Mouse (Mus musculus) kidney, embryonic 16.5 days (tissue): ENCODE measurements at regions not wholly inside any gene's neighbourhood (a gene's known extent, or its start where the extent isn't known, plus 50 kb on each side); places are given as distances from the start of the nearest gene placed in this dataset.

Source experiments
- ATAC-seq: fragments of 200-750 bp; cut with Nextera tagmentation; 2 replicates; pipeline ENCODE4 v1.8.0; 2017; ENCODE audit warnings: moderate TSS enrichment; ENCODE audit not compliant: low FRiP score, low TSS enrichment
- H3K27ac ChIP-seq: fragments of 300-500 bp; sonication (generic); 2 replicates; pipeline ENCODE4 v1.5.1; 2014; ENCODE audit warnings: low read length
- H3K27me3 ChIP-seq: fragments of 300-500 bp; sonication (generic); 2 replicates; pipeline ENCODE4 v1.6.1; 2014; ENCODE audit warnings: low read length, control low read depth, mixed read lengths; ENCODE audit not compliant: insufficient read depth
- H3K36me3 ChIP-seq: fragments of 300-500 bp; sonication (generic); 2 replicates; pipeline ENCODE4 v1.6.1; 2014; ENCODE audit warnings: low read length, control low read depth, mixed read lengths; ENCODE audit not compliant: insufficient read depth
- H3K4me1 ChIP-seq: fragments of 300-500 bp; sonication (generic); 2 replicates; pipeline ENCODE4 v1.6.1; 2014; ENCODE audit warnings: low read length, control low read depth, mixed read lengths; ENCODE audit not compliant: insufficient read depth
- H3K4me2 ChIP-seq: fragments of 300-500 bp; sonication (generic); replicated peaks from 2 replicates; pipeline ENCODE4 v1.6.1; 2014; ENCODE audit warnings: low read depth, low read length
- H3K4me3 ChIP-seq: fragments of 300-500 bp; sonication (generic); 2 replicates; pipeline ENCODE4 v1.5.1; 2014; ENCODE audit warnings: mild to moderate bottlenecking, low read length
- H3K9ac ChIP-seq: fragments of 300-500 bp; sonication (generic); replicated peaks from 2 replicates; pipeline ENCODE4 v1.6.1; 2014; ENCODE audit warnings: low read length
- H3K9me3 ChIP-seq: fragments of 300-500 bp; sonication (generic); 2 replicates; pipeline ENCODE4 v1.6.1; 2016; ENCODE audit warnings: low read length, control low read depth
- WGBS: fragments of 180-500 bp; shearing (Covaris S2); extraction: QIAGEN DNeasy Blood & Tissue Kit; methylation state at CpG from one replicate; pipeline ENCODE4 v1.1.7; 2014; 5-methylcytosine and 5-hydroxymethylcytosine counted together

GRCm38 (mm10) chr13:84639087-84640022 lies 417.3 kb downstream of the Tmem161b start:
- Histone ChIP-seq H3K27me3 (no peaks in the 10 kb centered on the region), H3K4me2 (no peak overlapping the region), H3K4me3 (no peak overlapping the region), H3K27ac (no peak overlapping the region), H3K36me3 (no peaks in the 10 kb centered on the region), H3K4me1 (no peaks in the 10 kb centered on the region), H3K9ac (no peak overlapping the region), H3K9me3 (no peaks in the 10 kb centered on the region)
- 62% methylated on average over 6 of the region's 6 CpGs for WGBS
- ATAC-seq: no peak

- no peaks in the 10 kb centered on the region for H3K36me3 ChIP-seq
- 90% methylated on average over 4 of the region's 4 CpGs for WGBS
Observed at GRCm38 (mm10) chr13:84644024-84644423, 421.9 kb downstream of the Tmem161b start.

GRCm38 (mm10) chr13:84646899-84647298 lies 424.8 kb downstream of the Tmem161b start:
- 76% methylated on average over 1 of the region's 1 CpGs for WGBS
- no peaks in the 10 kb centered on the region for H3K27me3 ChIP-seq
- no peaks in the 10 kb centered on the region for H3K4me1 ChIP-seq
- no peak overlapping the region for H3K27ac ChIP-seq
- H3K4me2 ChIP-seq: no peak overlapping the region
- no peak for ATAC-seq
- H3K4me3 ChIP-seq: no peak overlapping the region
- H3K36me3 ChIP-seq: no peaks in the 10 kb centered on the region
- H3K9ac ChIP-seq: no peak overlapping the region
- H3K9me3 ChIP-seq: no peaks in the 10 kb centered on the region

More at GRCm38 (mm10) chr13:84644024-84644423, 421.9 kb downstream of the Tmem161b start:
- Histone ChIP-seq H3K27me3 (no peaks in the 10 kb centered on the region), H3K9ac (no peak overlapping the region), H3K27ac (no peak overlapping the region), H3K4me2 (no peak overlapping the region), H3K9me3 (no peaks in the 10 kb centered on the region), H3K4me1 (no peaks in the 10 kb centered on the region), H3K4me3 (no peak overlapping the region)
- no peak for ATAC-seq

- Histone ChIP-seq H3K27me3 (no peaks in the 10 kb centered on the region), H3K4me3 (no peak overlapping the region), H3K4me1 (no peaks in the 10 kb centered on the region), H3K9ac (no peak overlapping the region), H3K9me3 (no peaks in the 10 kb centered on the region), H3K4me2 (no peak overlapping the region), H3K36me3 (no peaks in the 10 kb centered on the region), H3K27ac (no peak overlapping the region)
- ATAC-seq: no peak
- WGBS: 18% methylated on average over 1 of the region's 1 CpGs
Observed at GRCm38 (mm10) chr13:84648056-84648455, 426.0 kb downstream of the Tmem161b start.

GRCm38 (mm10) chr13:84663967-84664366 lies 441.9 kb downstream of the Tmem161b start:
- no peak for ATAC-seq
- Histone ChIP-seq H3K27me3 (no peaks in the 10 kb centered on the region), H3K4me1 (no peaks in the 10 kb centered on the region), H3K36me3 (no peaks in the 10 kb centered on the region), H3K4me2 (no peak overlapping the region), H3K9me3 (no peaks in the 10 kb centered on the region), H3K4me3 (no peak overlapping the region), H3K27ac (no peak overlapping the region), H3K9ac (no peak overlapping the region)
- 83% methylated on average over 2 of the region's 2 CpGs for WGBS

GRCm38 (mm10) chr13:84680971-84681370 lies 458.9 kb downstream of the Tmem161b start:
- 79% methylated on average over 2 of the region's 2 CpGs for WGBS
- no peak overlapping the region for H3K9ac ChIP-seq
- no peak overlapping the region for H3K4me2 ChIP-seq
- H3K4me3 ChIP-seq: no peak overlapping the region
- no peaks in the 10 kb centered on the region for H3K27me3 ChIP-seq
- H3K36me3 ChIP-seq: no peaks in the 10 kb centered on the region
- no peaks in the 10 kb centered on the region for H3K4me1 ChIP-seq
- H3K27ac ChIP-seq: no peak overlapping the region
- H3K9me3 ChIP-seq: no peaks in the 10 kb centered on the region
- no peak for ATAC-seq

- no peaks in the 10 kb centered on the region for H3K27me3 ChIP-seq
- ATAC-seq: no peak
- no peak overlapping the region for H3K4me3 ChIP-seq
- no peak overlapping the region for H3K9ac ChIP-seq
- H3K9me3 ChIP-seq: no peaks in the 10 kb centered on the region
- H3K36me3 ChIP-seq: no peaks in the 10 kb centered on the region
- no peaks in the 10 kb centered on the region for H3K4me1 ChIP-seq
- H3K27ac ChIP-seq: no peak overlapping the region
- whole genome bisulfite sequencing: 53% methylated on average over 2 of the region's 2 CpGs
- H3K4me2 ChIP-seq: no peak overlapping the region
Observed at GRCm38 (mm10) chr13:84685930-84686329, 463.8 kb downstream of the Tmem161b start.

- no peaks in the 10 kb centered on the region for H3K4me1 ChIP-seq
- no peak overlapping the region for H3K9ac ChIP-seq
- no peak overlapping the region for H3K4me2 ChIP-seq
- H3K4me3 ChIP-seq: no peak overlapping the region
- H3K36me3 ChIP-seq: no peaks in the 10 kb centered on the region
- H3K9me3 ChIP-seq: no peaks in the 10 kb centered on the region
- no peak for ATAC-seq
- H3K27me3 ChIP-seq: no peaks in the 10 kb centered on the region
- WGBS: 87% methylated on average over 2 of the region's 2 CpGs
- no peak overlapping the region for H3K27ac ChIP-seq
Observed at GRCm38 (mm10) chr13:84693462-84693861, 471.4 kb downstream of the Tmem161b start.

- Histone ChIP-seq H3K4me2 (no peak overlapping the region), H3K9ac (no peak overlapping the region), H3K4me3 (no peak overlapping the region), H3K27ac (no peak overlapping the region), H3K4me1 (no peaks in the 10 kb centered on the region), H3K36me3 (no peaks in the 10 kb centered on the region), H3K27me3 (no peaks in the 10 kb centered on the region), H3K9me3 (no peaks in the 10 kb centered on the region)
- WGBS: 58% methylated on average over 3 of the region's 3 CpGs
- ATAC-seq: no peak
Observed at GRCm38 (mm10) chr13:84698472-84699080, 476.5 kb downstream of the Tmem161b start.

- H3K36me3 ChIP-seq: no peaks in the 10 kb centered on the region
- 84% methylated on average over 4 of the region's 4 CpGs for WGBS
- H3K4me1 ChIP-seq: no peaks in the 10 kb centered on the region
- H3K4me2 ChIP-seq: no peak overlapping the region
- 0 out of 2 replicates have a peak, but pooled peaks cover 2% of the 10 kb centered on the region for H3K9me3 ChIP-seq
- ATAC-seq: no peak
- H3K27me3 ChIP-seq: no peaks in the 10 kb centered on the region
- H3K27ac ChIP-seq: no peak overlapping the region
- no peak overlapping the region for H3K4me3 ChIP-seq
- no peak overlapping the region for H3K9ac ChIP-seq
Observed at GRCm38 (mm10) chr13:84741231-84741630, 448.0 kb upstream of the Ccnh start.
